Mouse (Mus musculus) heart, postnatal 0 days (tissue): Measurements from ENCODE around the gene Spink8. TPM values are rescaled to one million over a fixed set of nuclear protein-coding genes. Genes with fewer than 3 reads are reported as not detected.

Source experiments
- ATAC-seq: fragments of 200-750 bp; cut with Nextera tagmentation; 2 replicates; pipeline ENCODE4 v1.8.0; 2017; ENCODE audit warnings: low read depth, moderate number of reproducible peaks, moderate library complexity; ENCODE audit not compliant: insufficient read depth
- DNase-seq: peaks from one replicate; pipeline ENCODE4 v3.0.0-alpha.2; 2016; ENCODE audit warnings: low spot score
- H3K27ac ChIP-seq: fragments of 300-500 bp; sonication (generic); 2 replicates; pipeline ENCODE4 v1.5.1; 2014; ENCODE audit warnings: low read depth, mild to moderate bottlenecking
- H3K27me3 ChIP-seq: fragments of 300-500 bp; sonication (generic); 2 replicates; pipeline ENCODE4 v1.6.1; 2014; ENCODE audit warnings: low read length, mixed read lengths; ENCODE audit not compliant: control insufficient read depth, insufficient read depth
- H3K36me3 ChIP-seq: fragments of 300-500 bp; sonication (generic); replicated peaks from 2 replicates; pipeline ENCODE4 v1.6.1; 2014; ENCODE audit warnings: low read length, mixed read lengths; ENCODE audit not compliant: control insufficient read depth, insufficient read depth
- H3K4me1 ChIP-seq: fragments of 300-500 bp; sonication (generic); 2 replicates; pipeline ENCODE4 v1.6.1; 2014; ENCODE audit warnings: antibody characterized with exemption; ENCODE audit not compliant: control insufficient read depth, insufficient read depth
- H3K4me2 ChIP-seq: fragments of 300-500 bp; sonication (generic); 2 replicates; pipeline ENCODE4 v1.6.1; 2014; ENCODE audit warnings: low read depth, mild to moderate bottlenecking, low read length, moderate library complexity
- H3K4me3 ChIP-seq: fragments of 300-500 bp; sonication (generic); 2 replicates; pipeline ENCODE4 v1.5.1; 2014; ENCODE audit warnings: low read depth, low read length
- H3K9ac ChIP-seq: fragments of 300-500 bp; sonication (generic); replicated peaks from 2 replicates; pipeline ENCODE4 v1.6.1; 2014; ENCODE audit warnings: low read depth, low read length, mixed read lengths
- H3K9me3 ChIP-seq: fragments of 300-500 bp; sonication (generic); replicated peaks from 2 replicates; pipeline ENCODE4 v1.6.1; 2016; ENCODE audit warnings: low read length; ENCODE audit not compliant: control insufficient read depth
- CTCF ChIP-seq: IDR thresholded peaks from 2 replicates; pipeline ENCODE4 v1.5.1; 2016; ENCODE audit warnings: antibody characterized with exemption, control low read depth, low read depth
- EP300 ChIP-seq: IDR thresholded peaks from 2 replicates; pipeline ENCODE4 v1.6.1; 2016; ENCODE audit warnings: antibody characterized with exemption, low read depth
- WGBS: fragments of 180-500 bp; shearing (Covaris S2); extraction: QIAGEN DNeasy Blood & Tissue Kit; methylation state at CpG from one replicate; pipeline ENCODE4 v1.1.7; 2014; 5-methylcytosine and 5-hydroxymethylcytosine counted together
- polyA plus RNA-seq: library from polyadenylated mRNA; unstranded; fragments of >200 nt; fragmentation: Nextera tagmentation; extraction: Ambion mirVana; gene quantifications from 2 replicates; pipeline ENCODE4 v1.2.1, GENCODE M21; 2015
- total RNA-seq: library from RNA; depleted of rRNA; stranded (reverse); fragments of >200 nt; gene quantifications from 2 replicates; pipeline ENCODE4 v1.2.3, GENCODE M21; 2014; ENCODE audit warnings: low replicate concordance

Spink8 gene
- total and polyA plus RNA-seq, 2 experiments from 2014 or later: not detected

GRCm38 (mm10) chr9:109806260-109806659 is 5.8 kb upstream of the Spink8 start:
- Histone ChIP-seq H3K27ac (no peak overlapping the region), H3K4me2 (no peak overlapping the region), H3K4me1 (no peaks in the 10 kb centered on the region), H3K9me3 (no peaks in the 10 kb centered on the region), H3K4me3 (no peak overlapping the region), H3K27me3 (no peaks in the 10 kb centered on the region), H3K36me3 (no peaks in the 10 kb centered on the region), H3K9ac (no peak overlapping the region)
- WGBS: 47% methylated on average over 1 of the region's 1 CpGs
- TF ChIP-seq CTCF (no peak), EP300 (no peak)
- ATAC-seq: no peak
- no peak for DNase-seq

- Histone ChIP-seq H3K9me3 (no peaks in the 10 kb centered on the region), H3K36me3 (no peaks in the 10 kb centered on the region), H3K4me2 (no peak overlapping the region), H3K4me1 (no peaks in the 10 kb centered on the region), H3K4me3 (no peak overlapping the region), H3K9ac (no peak overlapping the region), H3K27ac (no peak overlapping the region), H3K27me3 (no peaks in the 10 kb centered on the region)
- TF ChIP-seq CTCF: no peak
- no peak for TF ChIP-seq EP300
- no peak for ATAC-seq
- no peak for DNase-seq
- 76% methylated on average over 2 of the region's 2 CpGs for WGBS
Measured at GRCm38 (mm10) chr9:109806695-109807293, 5.3 kb upstream of the Spink8 start.

DNA sequence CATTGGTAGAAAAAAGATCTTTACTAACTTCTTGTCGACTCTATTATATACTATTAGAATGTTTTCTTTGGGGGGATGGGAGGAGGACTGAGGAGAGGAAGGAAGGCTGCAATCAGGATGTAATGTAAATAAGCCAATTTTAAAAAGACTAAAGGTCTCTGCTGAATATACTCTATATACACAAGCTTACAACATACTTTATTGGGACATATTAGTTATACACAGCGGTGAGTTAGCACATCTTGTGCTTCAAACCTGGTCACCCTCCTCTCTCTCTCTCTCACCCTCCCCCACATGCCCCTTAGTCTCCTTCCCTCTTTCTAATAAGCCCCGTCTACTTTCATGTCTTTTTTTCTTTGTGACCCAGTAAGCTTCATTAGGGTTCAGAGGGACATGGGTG is 4.2 kb upstream of the Spink8 start:
- no peaks in the 10 kb centered on the region for H3K36me3 ChIP-seq
- no peak overlapping the region for H3K27ac ChIP-seq
- H3K4me3 ChIP-seq: no peak overlapping the region
- no peak overlapping the region for H3K4me2 ChIP-seq
- ATAC-seq (no peak), DNase-seq (no peak)
- WGBS: 46% methylated on average over 3 of the region's 3 CpGs
- no peaks in the 10 kb centered on the region for H3K4me1 ChIP-seq
- no peak overlapping the region for H3K9ac ChIP-seq
- no peaks in the 10 kb centered on the region for H3K9me3 ChIP-seq
- no peak for TF ChIP-seq EP300
- TF ChIP-seq CTCF: no peak
- H3K27me3 ChIP-seq: no peaks in the 10 kb centered on the region

GRCm38 (mm10) chr9:109813424-109813823 is 1.3 kb downstream of the Spink8 start:
- Histone ChIP-seq H3K9me3 (no peaks in the 10 kb centered on the region), H3K9ac (no peak overlapping the region), H3K27ac (no peak overlapping the region), H3K4me3 (no peak overlapping the region), H3K4me1 (peaks cover 5% of the 10 kb centered on the region; the same call in 1 of the 2 replicates), H3K4me2 (peak overlapping the region; percentile 3; the same call in 1 of the 2 replicates), H3K36me3 (no peaks in the 10 kb centered on the region), H3K27me3 (no peaks in the 10 kb centered on the region)
- WGBS: 30% methylated on average over 7 of the region's 7 CpGs
- DNase-seq: peak; percentile 33
- TF ChIP-seq CTCF (no peak), EP300 (no peak)
- no peak for ATAC-seq

- H3K4me2 ChIP-seq: no peak overlapping the region
- H3K4me3 ChIP-seq: no peak overlapping the region
- H3K9me3 ChIP-seq: no peaks in the 10 kb centered on the region
- no peaks in the 10 kb centered on the region for H3K27me3 ChIP-seq
- H3K9ac ChIP-seq: no peak overlapping the region
- no peak for DNase-seq
- H3K36me3 ChIP-seq: no peaks in the 10 kb centered on the region
- 30% methylated on average over 6 of the region's 6 CpGs for whole genome bisulfite sequencing
- no peak overlapping the region for H3K27ac ChIP-seq
- TF ChIP-seq EP300: no peak
- TF ChIP-seq CTCF: no peak
- no peak for ATAC-seq
- H3K4me1 ChIP-seq: peaks cover 5% of the 10 kb centered on the region; the same call in 1 of the 2 replicates
Measured at GRCm38 (mm10) chr9:109816341-109816740, 4.3 kb downstream of the Spink8 start.

DNA sequence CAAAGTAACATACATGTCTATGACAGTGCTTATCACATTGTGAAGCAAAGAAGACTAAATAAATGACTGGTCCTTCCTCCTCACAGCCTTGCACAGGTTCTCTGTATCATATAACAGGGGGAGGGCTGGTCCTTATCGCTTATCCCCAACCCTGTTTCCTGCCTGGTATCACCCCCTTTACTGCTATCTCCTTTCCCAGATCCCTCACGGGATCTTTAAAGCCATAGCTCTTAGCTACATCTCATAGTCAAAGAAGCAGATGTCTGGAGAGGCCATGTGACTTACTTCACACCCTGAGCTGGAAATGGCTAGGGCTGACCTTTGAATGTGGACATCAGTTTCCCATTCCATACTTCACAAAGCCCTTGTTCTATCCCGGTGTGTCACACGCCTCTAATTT is 13.7 kb downstream of the Spink8 start:
- TF ChIP-seq EP300 (no peak), CTCF (no peak)
- H3K27me3 ChIP-seq: no peaks in the 10 kb centered on the region
- DNase-seq: no peak
- 31% methylated on average over 4 of the region's 4 CpGs for WGBS
- no peaks in the 10 kb centered on the region for H3K36me3 ChIP-seq
- H3K9ac ChIP-seq: no peak overlapping the region
- H3K9me3 ChIP-seq: no peaks in the 10 kb centered on the region
- H3K4me2 ChIP-seq: no peak overlapping the region
- no peak for ATAC-seq
- no peaks in the 10 kb centered on the region for H3K4me1 ChIP-seq
- no peak overlapping the region for H3K4me3 ChIP-seq
- H3K27ac ChIP-seq: no peak overlapping the region
